Mouse (Mus musculus) cerebellum, postnatal 36 days (tissue): Measurements from ENCODE around the gene Spag9.

ENCODE experiments used
- DNase-seq, 2 experiments: peaks; one replicate each; pipeline ENCODE4 v3.0.0; 2021 to 2022; ENCODE audit warnings: mixed read lengths in 2 of 2

Spag9 gene

GRCm38 (mm10) chr11:94159066-94159880 lies 163.4 kb downstream of the Spag9 start:
- peak; percentile 48 to 51 for DNase-seq

GRCm38 (mm10) chr11:94159911-94160415 lies 164.1 kb downstream of the Spag9 start:
- no peak for DNase-seq

DNA sequence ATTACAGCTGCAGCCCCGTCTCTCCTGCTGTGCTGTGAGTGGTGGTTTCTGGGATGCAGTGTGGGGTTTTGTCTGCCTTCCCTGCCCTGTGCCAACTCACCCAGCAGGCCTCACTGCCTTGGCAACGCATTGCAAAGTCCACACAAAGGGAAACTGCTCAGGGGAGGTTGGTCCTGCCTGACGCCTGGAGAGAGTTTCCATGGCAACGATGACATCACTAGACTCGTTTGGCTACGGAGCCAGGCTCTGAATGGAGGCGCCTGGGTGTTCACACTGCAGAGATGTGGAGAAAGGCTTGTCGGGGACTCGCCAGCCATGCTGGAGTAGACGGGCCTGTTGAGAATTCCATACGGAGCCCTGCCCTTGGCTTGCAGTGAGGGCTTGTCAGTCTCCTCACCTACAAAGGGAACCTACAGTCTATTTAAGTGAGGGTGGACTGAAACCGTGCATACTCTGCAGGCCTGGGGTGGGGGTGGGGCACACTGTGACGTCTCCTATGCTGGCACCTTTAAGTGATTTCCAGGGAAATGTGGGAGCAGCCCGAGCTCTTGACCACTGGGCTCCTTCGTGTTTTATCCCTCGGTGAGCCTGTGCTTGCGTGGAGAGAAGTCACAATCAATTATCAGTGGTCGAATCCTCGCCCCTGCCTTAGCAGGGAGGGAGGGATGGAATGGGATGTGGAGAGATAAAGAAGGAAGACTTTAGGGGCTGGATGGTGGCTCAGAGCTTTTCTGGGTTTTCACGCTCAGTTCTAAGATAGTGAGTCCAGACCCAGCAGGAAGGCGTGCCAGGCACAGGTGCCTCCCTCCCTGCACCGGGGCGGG lies 164.8 kb downstream of the Spag9 start:
- DNase-seq = peak; percentile 89 to 95

- peak in 1 of 2 experiments; percentile 50 for DNase-seq
Measured at GRCm38 (mm10) chr11:94161267-94161646, 165.4 kb downstream of the Spag9 start.

GRCm38 (mm10) chr11:94161867-94162581 lies 166.1 kb downstream of the Spag9 start:
- DNase-seq = no peak

- no peak for DNase-seq
Measured at GRCm38 (mm10) chr11:94163005-94163767, 167.3 kb downstream of the Spag9 start.

DNA sequence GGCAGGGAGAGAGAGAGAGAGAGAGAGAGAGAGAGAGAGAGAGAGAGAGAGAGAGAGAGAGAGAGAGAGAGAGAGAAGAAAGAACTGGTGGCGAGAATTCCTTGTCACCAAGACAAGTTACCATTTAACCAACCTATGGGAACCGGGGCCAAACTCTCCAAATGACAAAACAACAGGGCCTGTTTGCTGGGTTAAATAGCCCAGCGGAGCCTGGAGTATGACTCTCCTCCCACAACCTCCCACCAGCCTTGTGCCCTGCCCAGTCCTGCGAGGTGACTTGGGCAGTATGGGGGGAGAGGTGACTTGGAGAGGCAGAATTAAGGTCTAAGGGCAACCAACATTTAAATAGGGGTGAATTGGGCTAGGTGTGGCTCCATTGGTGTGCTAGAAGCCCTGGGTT lies 169.9 kb downstream of the Spag9 start:
- no peak for DNase-seq

DNA sequence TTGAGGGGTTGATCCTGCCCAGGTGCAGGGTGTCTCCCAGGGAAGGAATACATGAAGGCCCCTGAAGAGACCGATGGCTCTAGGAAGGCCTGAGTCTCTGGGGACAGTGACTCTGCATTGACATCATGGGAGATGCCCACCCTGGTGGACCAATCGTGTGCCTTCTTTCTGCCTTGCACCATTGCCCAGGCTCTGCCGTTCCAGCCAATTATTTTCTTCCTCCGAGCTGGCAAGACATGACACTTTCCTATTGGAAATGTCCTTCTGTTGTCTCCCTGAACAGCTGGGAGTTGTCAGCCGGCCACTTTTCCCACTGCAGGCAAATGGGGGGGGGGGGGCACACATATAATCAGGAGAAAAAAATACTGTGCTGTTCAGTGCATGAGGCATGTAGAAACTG lies 172.3 kb downstream of the Spag9 start:
- DNase-seq = no peak

DNA sequence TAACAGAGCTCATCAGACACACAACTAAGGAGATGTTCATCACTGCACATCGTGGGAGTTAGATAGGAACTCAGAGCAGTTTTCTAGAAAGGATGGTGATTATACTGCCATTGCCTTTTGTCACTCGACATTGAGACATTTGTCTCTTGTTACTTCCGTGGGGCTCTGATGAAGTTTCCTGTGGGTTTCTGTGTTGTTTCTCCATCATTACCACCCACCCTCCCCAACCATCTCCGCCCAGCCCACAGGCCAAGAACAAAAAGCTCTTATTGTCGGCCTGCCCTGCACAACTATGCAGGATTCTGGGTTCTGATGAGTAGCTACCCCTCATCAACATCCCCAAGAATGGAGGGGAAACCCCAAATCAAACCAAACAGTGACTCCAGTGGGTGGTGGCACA lies 173.7 kb downstream of the Spag9 start:
- no peak for DNase-seq

DNA sequence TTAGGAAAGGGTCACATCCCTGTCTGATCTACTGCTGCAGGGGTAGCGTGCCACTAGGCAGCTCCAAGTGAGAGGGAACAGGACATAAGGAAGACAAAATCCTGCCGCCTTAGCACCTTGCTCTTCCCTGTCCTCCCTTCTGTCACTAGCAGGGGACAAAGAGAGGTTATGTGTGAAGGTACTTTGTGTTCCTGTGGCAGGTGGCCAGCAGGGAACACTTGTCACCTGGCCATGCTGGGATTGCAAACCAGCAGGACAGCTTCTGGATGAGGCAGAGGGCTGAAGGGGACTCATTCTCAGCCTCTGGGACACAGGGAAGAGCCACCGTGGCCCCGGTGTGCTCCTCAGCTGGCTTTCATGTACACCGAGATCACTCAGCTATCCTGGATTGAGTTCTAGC lies 175.8 kb downstream of the Spag9 start:
- DNase-seq = peak; percentile 26 to 43

DNA sequence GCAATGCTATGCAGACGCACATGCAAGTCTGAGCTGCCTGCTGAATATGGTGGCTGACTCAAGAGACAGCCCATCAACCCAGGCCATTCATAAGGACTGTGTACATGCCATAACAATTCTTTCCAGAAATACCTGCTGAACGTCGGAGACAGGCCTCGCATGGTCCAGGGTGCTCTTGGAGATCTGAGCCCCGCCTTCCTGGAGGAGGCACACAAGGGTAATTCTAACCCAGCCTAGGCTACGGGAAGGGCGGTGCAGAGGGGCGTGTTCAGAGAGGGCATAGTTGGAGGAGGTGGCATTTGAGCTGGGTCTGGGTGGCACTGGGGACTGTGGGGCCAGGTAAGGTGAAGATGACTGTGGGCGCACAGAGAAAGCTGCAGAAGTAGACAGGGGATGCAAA lies 176.3 kb downstream of the Spag9 start:
- DNase-seq = no peak

GRCm38 (mm10) chr11:94173726-94174146 lies 177.8 kb downstream of the Spag9 start:
- no peak for DNase-seq

- no peak for DNase-seq
Measured at GRCm38 (mm10) chr11:94175288-94175687, 179.4 kb downstream of the Spag9 start.
